Mouse (Mus musculus): ENCODE measurements at regions not wholly inside any gene's neighbourhood (a gene's known extent, or its start where the extent isn't known, plus 50 kb on each side); places are given as distances from the start of the nearest gene placed in this dataset.

DNA sequence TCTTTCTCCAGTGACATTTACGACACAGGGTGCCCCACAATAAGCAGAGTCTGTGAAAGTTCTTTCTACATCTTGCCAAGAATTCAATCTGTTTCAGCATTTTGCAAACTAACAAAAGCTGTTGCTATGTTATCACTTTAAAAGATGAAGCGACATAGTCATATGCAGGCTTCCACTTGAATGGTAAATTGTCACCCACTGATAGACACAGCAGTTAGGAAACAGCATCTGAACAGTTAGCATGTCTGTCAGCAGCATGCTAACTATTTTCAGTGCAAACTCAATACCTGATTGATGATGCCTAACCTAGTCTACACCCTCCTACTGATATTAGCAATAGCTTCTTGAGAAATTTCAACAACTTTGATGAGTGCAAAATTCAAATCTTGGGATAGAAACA is 1348.1 kb upstream of the Gm7489 start:
- Histone ChIP-seq H3K9ac (ENCODE audit: low read depth, low read length) (no peak overlapping the region), H3K27me3 (ENCODE audit: control insufficient read depth, insufficient read depth, low read depth, low read length) (no peaks in the 10 kb centered on the region), H3K9me3 (replicated peaks; ENCODE audit: control insufficient read depth, low read length, poor library complexity, severe bottlenecking) (no peaks in the 10 kb centered on the region), H3K36me3 (ENCODE audit: control insufficient read depth, insufficient read depth, low read length) (no peaks in the 10 kb centered on the region), H3K4me1 (ENCODE audit: control insufficient read depth, insufficient read depth, low read length) (no peaks in the 10 kb centered on the region), H3K4me3 (ENCODE audit: low read depth, low read length) (no peak overlapping the region), H3K27ac (ENCODE audit: low read length) (no peak overlapping the region), H3K4me2 (ENCODE audit: low read length) (no peak overlapping the region)
- no peak for ATAC-seq
- 89% methylated on average over 2 of the region's 2 CpGs for WGBS

DNA sequence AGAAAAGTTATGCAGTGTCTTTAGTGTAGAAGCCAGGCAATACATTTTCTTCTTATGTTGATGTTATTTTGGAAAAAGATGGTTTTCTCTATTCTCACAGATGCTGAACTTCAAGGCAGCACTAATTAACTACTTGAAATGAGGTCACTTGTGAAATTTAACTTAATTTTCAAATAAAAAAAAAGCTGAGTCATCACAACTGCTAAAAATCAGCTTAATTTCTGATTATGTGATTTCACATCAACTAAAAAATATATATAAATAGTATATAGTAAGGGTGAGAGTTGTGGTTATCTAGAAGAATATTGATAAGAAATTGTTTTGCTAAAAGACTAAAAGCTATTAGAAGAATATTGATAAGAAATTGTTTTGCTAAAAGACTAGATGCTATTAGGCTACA is 1326.0 kb upstream of the Gm7489 start:
- no peaks in the 10 kb centered on the region for H3K9me3 ChIP-seq (replicated peaks; ENCODE audit: control insufficient read depth, low read length, poor library complexity, severe bottlenecking)
- H3K4me2 ChIP-seq (ENCODE audit: low read length), result no peak overlapping the region
- no peak overlapping the region for H3K9ac ChIP-seq (ENCODE audit: low read depth, low read length)
- H3K4me1 ChIP-seq (ENCODE audit: control insufficient read depth, insufficient read depth, low read length), result no peaks in the 10 kb centered on the region
- no peak overlapping the region for H3K4me3 ChIP-seq (ENCODE audit: low read depth, low read length)
- no peaks in the 10 kb centered on the region for H3K36me3 ChIP-seq (ENCODE audit: control insufficient read depth, insufficient read depth, low read length)
- no peak overlapping the region for H3K27ac ChIP-seq (ENCODE audit: low read length)
- no peak for ATAC-seq
- H3K27me3 ChIP-seq (ENCODE audit: control insufficient read depth, insufficient read depth, low read depth, low read length), result no peaks in the 10 kb centered on the region

DNA sequence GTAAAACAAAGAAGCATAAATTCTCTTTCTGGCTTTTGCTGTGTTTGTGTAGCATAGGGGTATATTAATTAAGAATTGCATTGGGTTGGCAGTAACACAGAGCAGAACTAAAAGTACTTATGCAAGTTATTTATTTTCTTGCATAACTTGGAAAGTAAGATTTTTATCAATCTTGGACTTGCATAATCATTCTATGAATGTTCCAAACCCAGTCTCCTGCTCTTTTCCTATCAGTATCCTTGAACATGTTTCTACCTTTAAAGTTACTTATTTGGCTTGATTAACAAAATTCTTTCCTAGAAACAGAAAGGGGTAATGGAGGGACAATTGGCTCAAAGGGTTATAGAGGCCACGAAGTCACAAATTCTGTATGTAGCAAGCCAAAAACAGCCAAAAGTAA is 1320.6 kb upstream of the Gm7489 start:
- Histone ChIP-seq H3K36me3 (ENCODE audit: control insufficient read depth, insufficient read depth, low read length) (no peaks in the 10 kb centered on the region), H3K4me3 (ENCODE audit: low read depth, low read length) (no peak overlapping the region), H3K27me3 (ENCODE audit: control insufficient read depth, insufficient read depth, low read depth, low read length) (no peaks in the 10 kb centered on the region), H3K9ac (ENCODE audit: low read depth, low read length) (no peak overlapping the region), H3K9me3 (replicated peaks; ENCODE audit: control insufficient read depth, low read length, poor library complexity, severe bottlenecking) (no peaks in the 10 kb centered on the region), H3K4me2 (ENCODE audit: low read length) (no peak overlapping the region), H3K4me1 (ENCODE audit: control insufficient read depth, insufficient read depth, low read length) (no peaks in the 10 kb centered on the region), H3K27ac (ENCODE audit: low read length) (no peak overlapping the region)
- 98% methylated on average over 1 of the region's 1 CpGs for WGBS
- no peak for ATAC-seq

- Histone ChIP-seq H3K4me1 (ENCODE audit: control insufficient read depth, insufficient read depth, low read length) (no peaks in the 10 kb centered on the region), H3K9me3 (replicated peaks; ENCODE audit: control insufficient read depth, low read length, poor library complexity, severe bottlenecking) (no peaks in the 10 kb centered on the region), H3K27me3 (ENCODE audit: control insufficient read depth, insufficient read depth, low read depth, low read length) (no peaks in the 10 kb centered on the region), H3K27ac (ENCODE audit: low read length) (no peak overlapping the region), H3K4me2 (ENCODE audit: low read length) (no peak overlapping the region), H3K9ac (ENCODE audit: low read depth, low read length) (no peak overlapping the region), H3K4me3 (ENCODE audit: low read depth, low read length) (no peak overlapping the region), H3K36me3 (ENCODE audit: control insufficient read depth, insufficient read depth, low read length) (no peaks in the 10 kb centered on the region)
- ATAC-seq, result no peak
- WGBS, result 76% methylated on average over 5 of the region's 5 CpGs
These were observed 1319.3 kb upstream of the Gm7489 start for GRCm38 (mm10) chr15:52565449-52565851.

- H3K4me2 ChIP-seq (ENCODE audit: low read length), result no peak overlapping the region
- WGBS, result 90% methylated on average over 1 of the region's 1 CpGs
- H3K27ac ChIP-seq (ENCODE audit: low read length), result no peak overlapping the region
- no peaks in the 10 kb centered on the region for H3K4me1 ChIP-seq (ENCODE audit: control insufficient read depth, insufficient read depth, low read length)
- H3K36me3 ChIP-seq (ENCODE audit: control insufficient read depth, insufficient read depth, low read length), result no peaks in the 10 kb centered on the region
- no peak for ATAC-seq
- no peak overlapping the region for H3K9ac ChIP-seq (ENCODE audit: low read depth, low read length)
- no peaks in the 10 kb centered on the region for H3K9me3 ChIP-seq (replicated peaks; ENCODE audit: control insufficient read depth, low read length, poor library complexity, severe bottlenecking)
- no peak overlapping the region for H3K4me3 ChIP-seq (ENCODE audit: low read depth, low read length)
- H3K27me3 ChIP-seq (ENCODE audit: control insufficient read depth, insufficient read depth, low read depth, low read length), result no peaks in the 10 kb centered on the region
These were observed 1314.5 kb upstream of the Gm7489 start for GRCm38 (mm10) chr15:52570256-52570655.

DNA sequence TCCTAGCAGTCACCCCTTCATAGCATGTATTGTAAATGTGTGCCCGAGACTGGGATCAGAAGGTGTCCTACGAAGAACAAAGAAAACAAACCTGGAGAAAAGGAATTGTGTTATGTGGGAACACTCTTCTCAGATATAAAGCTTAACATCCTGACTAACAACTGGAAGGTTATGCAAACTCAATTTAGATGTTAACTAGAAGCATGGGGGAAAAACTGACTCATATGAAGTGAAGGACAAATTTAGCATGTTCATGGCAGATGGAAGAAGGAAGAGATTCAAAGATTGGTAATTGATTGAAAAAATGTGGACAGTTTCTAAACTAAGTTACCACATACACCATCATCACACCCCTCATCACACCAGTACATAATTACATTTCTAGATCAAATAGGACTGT is 1307.1 kb upstream of the Gm7489 start:
- Histone ChIP-seq H3K4me3 (ENCODE audit: low read depth, low read length) (no peak overlapping the region), H3K27me3 (ENCODE audit: control insufficient read depth, insufficient read depth, low read depth, low read length) (no peaks in the 10 kb centered on the region), H3K9me3 (replicated peaks; ENCODE audit: control insufficient read depth, low read length, poor library complexity, severe bottlenecking) (no peaks in the 10 kb centered on the region), H3K9ac (ENCODE audit: low read depth, low read length) (no peak overlapping the region), H3K4me2 (ENCODE audit: low read length) (no peak overlapping the region), H3K36me3 (ENCODE audit: control insufficient read depth, insufficient read depth, low read length) (no peaks in the 10 kb centered on the region), H3K4me1 (ENCODE audit: control insufficient read depth, insufficient read depth, low read length) (no peaks in the 10 kb centered on the region), H3K27ac (ENCODE audit: low read length) (no peak overlapping the region)
- WGBS, result 89% methylated on average over 2 of the region's 2 CpGs
- no peak for ATAC-seq

DNA sequence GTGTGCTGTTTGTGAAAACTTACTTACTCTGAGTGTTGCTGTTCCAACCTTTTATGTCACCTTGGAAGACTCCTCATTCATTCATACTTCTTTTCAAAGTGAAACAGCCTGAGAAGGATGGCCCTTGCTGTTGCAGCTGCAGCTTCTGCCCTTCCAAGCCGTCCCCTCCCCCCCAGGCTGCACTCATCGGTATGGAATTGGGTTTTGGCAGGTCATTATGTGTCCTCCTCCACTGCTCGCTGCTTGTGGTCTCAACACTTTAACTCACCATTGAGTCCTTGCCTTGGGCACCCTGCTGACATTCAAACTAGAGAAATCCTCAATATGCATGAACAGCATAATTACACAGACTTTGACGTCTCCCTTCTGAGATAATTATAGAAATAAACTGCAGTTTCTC is 1295.3 kb upstream of the Gm7489 start:
- Histone ChIP-seq H3K36me3 (ENCODE audit: control insufficient read depth, insufficient read depth, low read length) (no peaks in the 10 kb centered on the region), H3K27ac (ENCODE audit: low read length) (no peak overlapping the region), H3K27me3 (ENCODE audit: control insufficient read depth, insufficient read depth, low read depth, low read length) (no peaks in the 10 kb centered on the region), H3K4me1 (ENCODE audit: control insufficient read depth, insufficient read depth, low read length) (no peaks in the 10 kb centered on the region), H3K4me3 (ENCODE audit: low read depth, low read length) (no peak overlapping the region), H3K9ac (ENCODE audit: low read depth, low read length) (no peak overlapping the region), H3K9me3 (replicated peaks; ENCODE audit: control insufficient read depth, low read length, poor library complexity, severe bottlenecking) (no peaks in the 10 kb centered on the region), H3K4me2 (ENCODE audit: low read length) (no peak overlapping the region)
- ATAC-seq, result no peak
- WGBS, result 32% methylated on average over 4 of the region's 4 CpGs

DNA sequence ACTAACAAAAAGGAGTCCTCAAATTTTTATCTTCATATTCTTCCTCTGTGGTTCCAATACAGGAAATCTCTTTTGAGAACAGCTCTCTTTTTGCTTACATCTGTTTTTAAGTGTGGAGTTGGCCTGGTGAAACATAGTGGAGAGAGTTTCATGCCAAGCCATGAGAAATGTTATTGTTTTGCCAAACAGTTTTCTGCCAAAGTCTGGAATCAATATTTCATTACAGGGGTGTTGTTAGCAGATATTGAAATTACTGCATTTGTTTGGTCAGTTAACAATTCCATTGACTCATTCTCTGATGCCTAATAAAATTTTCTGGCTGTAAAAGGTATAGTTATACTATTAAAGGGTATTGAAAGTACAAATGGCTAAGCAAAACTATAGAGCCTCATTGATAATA is 1285.2 kb upstream of the Gm7489 start:
- Histone ChIP-seq H3K9ac (ENCODE audit: low read depth, low read length) (no peak overlapping the region), H3K27me3 (ENCODE audit: control insufficient read depth, insufficient read depth, low read depth, low read length) (no peaks in the 10 kb centered on the region), H3K36me3 (ENCODE audit: control insufficient read depth, insufficient read depth, low read length) (no peaks in the 10 kb centered on the region), H3K4me3 (ENCODE audit: low read depth, low read length) (no peak overlapping the region), H3K27ac (ENCODE audit: low read length) (no peak overlapping the region), H3K4me1 (ENCODE audit: control insufficient read depth, insufficient read depth, low read length) (no peaks in the 10 kb centered on the region), H3K9me3 (replicated peaks; ENCODE audit: control insufficient read depth, low read length, poor library complexity, severe bottlenecking) (no peaks in the 10 kb centered on the region), H3K4me2 (ENCODE audit: low read length) (no peak overlapping the region)
- no peak for ATAC-seq

DNA sequence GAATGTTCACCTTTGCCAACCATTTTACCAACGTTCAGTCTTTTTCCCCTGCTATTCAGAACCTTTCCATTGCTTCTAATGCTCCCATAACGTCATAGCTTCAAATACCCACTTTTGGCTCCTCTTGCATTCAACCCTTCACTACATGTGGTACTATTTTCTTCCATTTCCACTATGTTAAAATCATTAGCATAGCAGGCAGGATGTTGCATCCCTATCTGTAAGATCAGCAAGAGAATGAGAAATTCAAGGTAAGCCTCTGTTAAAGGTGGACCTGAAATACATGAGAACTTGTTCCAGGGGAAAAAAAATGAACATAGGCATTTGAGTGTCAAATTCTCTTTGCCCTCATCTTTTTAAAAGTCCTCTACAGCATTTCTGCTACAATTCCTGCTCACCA is 1284.7 kb upstream of the Gm7489 start:
- no peak overlapping the region for H3K9ac ChIP-seq (ENCODE audit: low read depth, low read length)
- no peak for ATAC-seq
- H3K4me2 ChIP-seq (ENCODE audit: low read length), result no peak overlapping the region
- no peaks in the 10 kb centered on the region for H3K9me3 ChIP-seq (replicated peaks; ENCODE audit: control insufficient read depth, low read length, poor library complexity, severe bottlenecking)
- H3K4me3 ChIP-seq (ENCODE audit: low read depth, low read length), result no peak overlapping the region
- no peaks in the 10 kb centered on the region for H3K36me3 ChIP-seq (ENCODE audit: control insufficient read depth, insufficient read depth, low read length)
- no peak overlapping the region for H3K27ac ChIP-seq (ENCODE audit: low read length)
- 57% methylated on average over 2 of the region's 2 CpGs for WGBS
- no peaks in the 10 kb centered on the region for H3K4me1 ChIP-seq (ENCODE audit: control insufficient read depth, insufficient read depth, low read length)
- no peaks in the 10 kb centered on the region for H3K27me3 ChIP-seq (ENCODE audit: control insufficient read depth, insufficient read depth, low read depth, low read length)

DNA sequence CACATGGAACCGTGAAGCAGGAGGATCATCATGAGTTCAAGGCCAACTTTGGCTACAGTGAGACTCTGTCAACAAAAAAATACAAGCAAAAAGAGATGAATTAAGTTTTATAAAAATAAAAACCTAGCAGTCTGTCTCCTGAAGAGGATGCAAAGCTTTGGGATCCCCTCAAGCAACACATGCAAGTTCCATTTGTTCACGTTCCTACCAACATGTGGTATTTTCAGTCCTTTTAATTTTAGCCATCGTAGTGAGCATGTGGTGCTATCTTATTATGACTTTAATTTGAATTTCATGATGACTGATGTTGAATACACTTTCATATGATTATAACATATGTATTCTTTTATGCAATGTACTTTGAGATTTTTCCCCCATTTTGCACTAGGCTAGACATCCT is 1244.9 kb upstream of the Gm7489 start:
- H3K9me3 ChIP-seq (replicated peaks; ENCODE audit: control insufficient read depth, low read length, poor library complexity, severe bottlenecking), result no peaks in the 10 kb centered on the region
- no peak overlapping the region for H3K27ac ChIP-seq (ENCODE audit: low read length)
- H3K36me3 ChIP-seq (ENCODE audit: control insufficient read depth, insufficient read depth, low read length), result no peaks in the 10 kb centered on the region
- no peak overlapping the region for H3K4me3 ChIP-seq (ENCODE audit: low read depth, low read length)
- 88% methylated on average over 3 of the region's 3 CpGs for WGBS
- H3K4me1 ChIP-seq (ENCODE audit: control insufficient read depth, insufficient read depth, low read length), result no peaks in the 10 kb centered on the region
- no peak for ATAC-seq
- no peak overlapping the region for H3K4me2 ChIP-seq (ENCODE audit: low read length)
- H3K27me3 ChIP-seq (ENCODE audit: control insufficient read depth, insufficient read depth, low read depth, low read length), result no peaks in the 10 kb centered on the region
- no peak overlapping the region for H3K9ac ChIP-seq (ENCODE audit: low read depth, low read length)
